Mouse (Mus musculus): Measurements from ENCODE around the gene Fgf18. TPM values are rescaled to one million over a fixed set of nuclear protein-coding genes. Genes with fewer than 3 reads are reported as not detected.

Gene Fgf18
- total and polyA plus RNA-seq, 3 experiments: 0.15 to 0.40 TPM; not detected in 1

GRCm38 (mm10) chr11:33156436-33157015 lies 9.3 kb upstream of the Fgf18 start:
- DNase-seq (ENCODE audit: low read depth, low spot score): peak; percentile 42
- H3K9ac ChIP-seq (ENCODE audit: control insufficient read depth, low read depth, low read length, poor library complexity, severe bottlenecking): peak overlapping the region; percentile 9; the same call in 1 of the 2 replicates
- no peak for TF ChIP-seq MEF2A (IDR thresholded peaks at IDR 0.05; ENCODE audit: extremely low read depth, insufficient replicate concordance, low read depth, low read length, poor library complexity, severe bottlenecking)
- no peak for TF ChIP-seq MAFK (IDR thresholded peaks at IDR 0.05; ENCODE audit: borderline replicate concordance, low read depth, low read length)
- TF ChIP-seq E2F4 (IDR thresholded peaks at IDR 0.05; ENCODE audit: borderline replicate concordance, low read depth, low read length): no peak
- TF ChIP-seq POLR2A (IDR thresholded peaks at IDR 0.05; ENCODE audit: control insufficient read depth in 1 of 2, insufficient read depth in 1 of 2, low read depth in 1 of 2, low read length in 2 of 2, poor library complexity in 1 of 2): peak in 1 of 2 experiments; percentile 4; a peak in 1 of 4 replicates
- no peak for TF ChIP-seq KAT2A (conservative IDR thresholded peaks at IDR 0.05; ENCODE audit: low read depth, low read length)
- TF ChIP-seq CHD1 (IDR thresholded peaks at IDR 0.05; ENCODE audit: low read depth, low read length): peak; percentile 41; the same call in 1 of the 2 replicates
- no peak for TF ChIP-seq POLR2AphosphoS5 (IDR thresholded peaks at IDR 0.05; ENCODE audit: borderline replicate concordance, low read depth, low read length)
- peak; percentile 28; the same call in 1 of the 2 replicates for TF ChIP-seq POLR2AphosphoS2 (IDR thresholded peaks at IDR 0.05; ENCODE audit: low read length)
- H3K27me3 ChIP-seq (ENCODE audit: control insufficient read depth in 1 of 2, insufficient read depth in 2 of 2, low read length in 2 of 2): no peaks in the 10 kb centered on the region
- H3K4me3 ChIP-seq (ENCODE audit: control insufficient read depth in 1 of 2, insufficient read depth in 1 of 2, low read depth in 2 of 2, low read length in 2 of 2): no peak overlapping the region; a peak in 1 of 4 replicates
- no peaks in the 10 kb centered on the region for H3K9me3 ChIP-seq (replicated peaks; ENCODE audit: insufficient read depth, low read length)
- peaks cover 37% of the 10 kb centered on the region for H3K79me2 ChIP-seq (ENCODE audit: control insufficient read depth, insufficient read depth, low read length, poor library complexity)
- peaks cover 79 to 80% of the 10 kb centered on the region in 2 experiments for H3K36me3 ChIP-seq (ENCODE audit: control insufficient read depth in 1 of 2, insufficient read depth in 2 of 2, low read length in 2 of 2)
- no peak overlapping the region; the same call in 1 of the 2 replicates for H3K27ac ChIP-seq (ENCODE audit: control insufficient read depth, low read depth, low read length)
- H3K4me1 ChIP-seq (ENCODE audit: control insufficient read depth in 1 of 2, insufficient read depth in 2 of 2, low read length in 2 of 2): peaks cover 2 to 9% of the 10 kb centered on the region in 2 experiments; a peak in 3 of 4 replicates

GRCm38 (mm10) chr11:33154459-33154858 lies 7.3 kb upstream of the Fgf18 start:
- peaks cover 2 to 9% of the 10 kb centered on the region in 2 experiments; a peak in 3 of 4 replicates for H3K4me1 ChIP-seq (ENCODE audit: control insufficient read depth in 1 of 2, insufficient read depth in 2 of 2, low read length in 2 of 2)
- H3K4me3 ChIP-seq (ENCODE audit: control insufficient read depth in 1 of 2, insufficient read depth in 1 of 2, low read depth in 2 of 2, low read length in 2 of 2): no peak overlapping the region
- H3K79me2 ChIP-seq (ENCODE audit: control insufficient read depth, insufficient read depth, low read length, poor library complexity): peaks cover 17% of the 10 kb centered on the region
- H3K27ac ChIP-seq (ENCODE audit: control insufficient read depth, low read depth, low read length): 0 out of 2 replicates have a peak overlapping the region, but pooled peaks have one; percentile 6
- H3K27me3 ChIP-seq (ENCODE audit: control insufficient read depth in 1 of 2, insufficient read depth in 2 of 2, low read length in 2 of 2): no peaks in the 10 kb centered on the region
- no peaks in the 10 kb centered on the region for H3K9me3 ChIP-seq (replicated peaks; ENCODE audit: insufficient read depth, low read length)
- no peak overlapping the region for H3K9ac ChIP-seq (ENCODE audit: control insufficient read depth, low read depth, low read length, poor library complexity, severe bottlenecking)
- DNase-seq (ENCODE audit: low read depth, low spot score): peak; percentile 71
- H3K36me3 ChIP-seq (ENCODE audit: control insufficient read depth in 1 of 2, insufficient read depth in 2 of 2, low read length in 2 of 2): peaks cover 66% of the 10 kb centered on the region in 2 experiments
- TF ChIP-seq POLR2AphosphoS2 (IDR thresholded peaks at IDR 0.05; ENCODE audit: low read length) (peak; percentile 87; the same call in 1 of the 2 replicates), POLR2AphosphoS5 (IDR thresholded peaks at IDR 0.05; ENCODE audit: borderline replicate concordance, low read depth, low read length) (no peak), USF1 (IDR thresholded peaks at IDR 0.05; ENCODE audit: low read depth, low read length) (no peak), SIN3A (IDR thresholded peaks at IDR 0.05; ENCODE audit: low read length) (no peak), POLR2A (IDR thresholded peaks at IDR 0.05; ENCODE audit: control insufficient read depth in 1 of 2, insufficient read depth in 1 of 2, low read depth in 1 of 2, low read length in 2 of 2, poor library complexity in 1 of 2) (peak in 1 of 2 experiments; percentile 15; a peak in 1 of 4 replicates), TCF12 (IDR thresholded peaks at IDR 0.05; ENCODE audit: low read depth, low read length) (no peak; the same call in 1 of the 2 replicates), MYB (IDR thresholded peaks at IDR 0.05; ENCODE audit: low read depth, low read length) (no peak), MXI1 (IDR thresholded peaks at IDR 0.05; ENCODE audit: low read depth, low read length) (no peak), UBTF (IDR thresholded peaks at IDR 0.05; ENCODE audit: borderline replicate concordance, insufficient read depth, low read depth, low read length) (no peak), MAX (IDR thresholded peaks at IDR 0.05; ENCODE audit: low read length) (no peak), BHLHE40 (IDR thresholded peaks at IDR 0.05; ENCODE audit: borderline replicate concordance, low read depth, low read length) (no peak), NELFE (IDR thresholded peaks at IDR 0.05; ENCODE audit: low read depth, low read length) (no peak), NRF1 (IDR thresholded peaks at IDR 0.05; ENCODE audit: insufficient read depth, low read depth, low read length, poor library complexity, severe bottlenecking) (no peak), HCFC1 (IDR thresholded peaks at IDR 0.05; ENCODE audit: low read depth, low read length) (no peak), CHD1 (IDR thresholded peaks at IDR 0.05; ENCODE audit: low read depth, low read length) (peak; percentile 41; the same call in 1 of the 2 replicates), EP300 (IDR thresholded peaks at IDR 0.05; ENCODE audit: low read depth in 1 of 2, low read length in 2 of 2) (peak in 1 of 2 experiments; percentile 57; a peak in 1 of 4 replicates), GATA1 (IDR thresholded peaks at IDR 0.05; ENCODE audit: low read depth, low read length) (no peak), ETS1 (IDR thresholded peaks at IDR 0.05; ENCODE audit: low read depth, low read length) (peak; percentile 88), TAL1 (IDR thresholded peaks at IDR 0.05; ENCODE audit: low read length) (no peak), ELF1 (IDR thresholded peaks at IDR 0.05; ENCODE audit: low read depth, low read length) (no peak), MYC (IDR thresholded peaks at IDR 0.05; ENCODE audit: low read depth, low read length) (no peak), E2F4 (IDR thresholded peaks at IDR 0.05; ENCODE audit: borderline replicate concordance, low read depth, low read length) (no peak), MEF2A (IDR thresholded peaks at IDR 0.05; ENCODE audit: extremely low read depth, insufficient replicate concordance, low read depth, low read length, poor library complexity, severe bottlenecking) (no peak), TBP (IDR thresholded peaks at IDR 0.05; ENCODE audit: low read depth, low read length) (no peak), MAZ (IDR thresholded peaks at IDR 0.05; ENCODE audit: low read depth, low read length) (no peak), CHD2 (IDR thresholded peaks at IDR 0.05; ENCODE audit: low read length) (no peak)

Measured in MEL (cell line).